Mouse (Mus musculus) neural tube, embryonic 15.5 days (tissue): Measurements from ENCODE around the gene Cacna2d3. TPM values are rescaled to one million over a fixed set of nuclear protein-coding genes. Genes with fewer than 3 reads are reported as not detected.

Experiments used
- ATAC-seq: fragments of 200-750 bp; cut with Nextera tagmentation; 2 replicates; pipeline ENCODE4 v1.8.0; 2017; ENCODE audit warnings: mild to moderate bottlenecking, moderate TSS enrichment, moderate library complexity; ENCODE audit not compliant: low FRiP score
- H3K27ac ChIP-seq: fragments of 300-500 bp; sonication (generic); replicated peaks from 2 replicates; pipeline ENCODE4 v1.5.1; 2015; ENCODE audit warnings: mild to moderate bottlenecking, inconsistent platforms
- H3K27me3 ChIP-seq: fragments of 300-500 bp; sonication (generic); replicated peaks from 2 replicates; pipeline ENCODE4 v1.6.1; 2015; ENCODE audit warnings: inconsistent platforms
- H3K36me3 ChIP-seq: fragments of 300-500 bp; sonication (generic); 2 replicates; pipeline ENCODE4 v1.6.1; 2015; ENCODE audit warnings: inconsistent platforms
- H3K4me1 ChIP-seq: fragments of 300-500 bp; sonication (generic); 2 replicates; pipeline ENCODE4 v1.6.1; 2015; ENCODE audit warnings: inconsistent platforms
- H3K4me2 ChIP-seq: fragments of 300-500 bp; sonication (generic); 2 replicates; pipeline ENCODE4 v1.6.1; 2015; ENCODE audit warnings: inconsistent platforms, mild to moderate bottlenecking, moderate library complexity
- H3K4me3 ChIP-seq: fragments of 300-500 bp; sonication (generic); replicated peaks from 2 replicates; pipeline ENCODE4 v1.5.1; 2015; ENCODE audit warnings: mild to moderate bottlenecking, inconsistent platforms
- H3K9ac ChIP-seq: fragments of 300-500 bp; sonication (generic); replicated peaks from 2 replicates; pipeline ENCODE4 v1.6.1; 2015; ENCODE audit warnings: mild to moderate bottlenecking, inconsistent platforms
- H3K9me3 ChIP-seq: fragments of 300-500 bp; sonication (generic); replicated peaks from 2 replicates; pipeline ENCODE4 v1.6.1; 2016; ENCODE audit warnings: inconsistent platforms
- WGBS: fragments of 180-500 bp; shearing (Covaris S2); methylation state at CpG from one replicate; pipeline ENCODE4 v1.1.7; 2015; ENCODE audit warnings: mixed read lengths; 5-methylcytosine and 5-hydroxymethylcytosine counted together
- polyA plus RNA-seq: library from polyadenylated mRNA; unstranded; fragments of >200 nt; fragmentation: Nextera tagmentation; extraction: Ambion mirVana; gene quantifications from 2 replicates; pipeline ENCODE4 v1.2.1, GENCODE M21; 2015

Gene Cacna2d3
- polyA plus RNA-seq, 1 experiment from 2014 or later = 57.1 TPM

- 0 out of 2 replicates have a peak, but pooled peaks cover 5% of the 10 kb centered on the region for H3K4me1 ChIP-seq
- H3K36me3 ChIP-seq = no peaks in the 10 kb centered on the region
- 56% methylated on average over 7 of the region's 7 CpGs for WGBS
- H3K27ac ChIP-seq = no peak overlapping the region
- H3K27me3 ChIP-seq = no peaks in the 10 kb centered on the region
- H3K9me3 ChIP-seq = no peaks in the 10 kb centered on the region
- H3K4me2 ChIP-seq = no peak overlapping the region
- H3K9ac ChIP-seq = no peak overlapping the region
- H3K4me3 ChIP-seq = no peak overlapping the region
- ATAC-seq = no peak
These were observed 703.2 kb downstream of the Cacna2d3 start for GRCm38 (mm10) chr14:29018316-29019000.

- no peaks in the 10 kb centered on the region for H3K9me3 ChIP-seq
- H3K36me3 ChIP-seq = no peaks in the 10 kb centered on the region
- no peak within 1 kb of the TSS for H3K27ac ChIP-seq
- 25% methylated on average over 5 of the region's 5 CpGs for WGBS
- 0 out of 2 replicates have a peak, but pooled peaks cover 5% of the 10 kb centered on the region for H3K4me1 ChIP-seq
- H3K4me2 ChIP-seq = no peak within 1 kb of the TSS
- no peak within 1 kb of the TSS for H3K9ac ChIP-seq
- no peak for ATAC-seq
- no peaks in the 10 kb centered on the region for H3K27me3 ChIP-seq
- H3K4me3 ChIP-seq = no peak within 1 kb of the TSS
These were observed 703.8 kb downstream of the Cacna2d3 start, which contains the start of gene Lrtm1 for GRCm38 (mm10) chr14:29017883-29018282. Gene Lrtm1, plus strand, starts transcription at chr14:29018208.

- no peak overlapping the region for H3K4me2 ChIP-seq
- H3K36me3 ChIP-seq = no peaks in the 10 kb centered on the region
- no peak overlapping the region for H3K9ac ChIP-seq
- 28% methylated on average over 5 of the region's 5 CpGs for whole genome bisulfite sequencing
- H3K9me3 ChIP-seq = no peaks in the 10 kb centered on the region
- no peaks in the 10 kb centered on the region for H3K27me3 ChIP-seq
- H3K27ac ChIP-seq = no peak overlapping the region
- 0 out of 2 replicates have a peak, but pooled peaks cover 5% of the 10 kb centered on the region for H3K4me1 ChIP-seq
- ATAC-seq = peak; percentile 45; the same call in 1 of the 2 replicates
- H3K4me3 ChIP-seq = no peak overlapping the region
These were observed 705.8 kb downstream of the Cacna2d3 start for GRCm38 (mm10) chr14:29015896-29016295.

GRCm38 (mm10) chr14:29014680-29015079 is 707.0 kb downstream of the Cacna2d3 start:
- WGBS = 79% methylated on average over 2 of the region's 2 CpGs
- H3K27me3 ChIP-seq = no peaks in the 10 kb centered on the region

GRCm38 (mm10) chr14:29013161-29013560 is 708.5 kb downstream of the Cacna2d3 start:
- 0 out of 2 replicates have a peak, but pooled peaks cover 5% of the 10 kb centered on the region for H3K4me1 ChIP-seq
- no peak for ATAC-seq
- no peaks in the 10 kb centered on the region for H3K27me3 ChIP-seq
- 85% methylated on average over 3 of the region's 3 CpGs for WGBS
- no peak overlapping the region for H3K9ac ChIP-seq
- no peaks in the 10 kb centered on the region for H3K36me3 ChIP-seq
- no peak overlapping the region for H3K4me2 ChIP-seq
- H3K9me3 ChIP-seq = no peaks in the 10 kb centered on the region
- H3K4me3 ChIP-seq = no peak overlapping the region
- no peak overlapping the region for H3K27ac ChIP-seq

More at GRCm38 (mm10) chr14:29014680-29015079, 707.0 kb downstream of the Cacna2d3 start:
- Histone ChIP-seq H3K9me3 (no peaks in the 10 kb centered on the region), H3K4me3 (no peak overlapping the region), H3K4me1 (0 out of 2 replicates have a peak, but pooled peaks cover 5% of the 10 kb centered on the region), H3K36me3 (no peaks in the 10 kb centered on the region), H3K4me2 (no peak overlapping the region), H3K27ac (no peak overlapping the region), H3K9ac (no peak overlapping the region)
- no peak for ATAC-seq

- WGBS = 93% methylated on average over 4 of the region's 4 CpGs
- no peak overlapping the region for H3K4me2 ChIP-seq
- H3K9ac ChIP-seq = no peak overlapping the region
- no peak overlapping the region for H3K4me3 ChIP-seq
- H3K27ac ChIP-seq = no peak overlapping the region
- H3K4me1 ChIP-seq = no peaks in the 10 kb centered on the region
- H3K27me3 ChIP-seq = no peaks in the 10 kb centered on the region
- H3K9me3 ChIP-seq = no peaks in the 10 kb centered on the region
- H3K36me3 ChIP-seq = no peaks in the 10 kb centered on the region
- ATAC-seq = no peak
These were observed 712.0 kb downstream of the Cacna2d3 start for GRCm38 (mm10) chr14:29009644-29010043.

GRCm38 (mm10) chr14:29005228-29005840 is 716.3 kb downstream of the Cacna2d3 start:
- H3K36me3 ChIP-seq = no peaks in the 10 kb centered on the region
- no peaks in the 10 kb centered on the region for H3K9me3 ChIP-seq
- no peaks in the 10 kb centered on the region for H3K27me3 ChIP-seq
- no peaks in the 10 kb centered on the region for H3K4me1 ChIP-seq
- no peak for ATAC-seq
- 82% methylated on average over 5 of the region's 5 CpGs for WGBS
- H3K4me2 ChIP-seq = no peak overlapping the region
- no peak overlapping the region for H3K9ac ChIP-seq
- no peak overlapping the region for H3K4me3 ChIP-seq
- H3K27ac ChIP-seq = no peak overlapping the region

GRCm38 (mm10) chr14:28996569-28996968 is 725.1 kb downstream of the Cacna2d3 start:
- no peak overlapping the region for H3K27ac ChIP-seq
- WGBS = 97% methylated on average over 3 of the region's 3 CpGs
- H3K4me1 ChIP-seq = no peaks in the 10 kb centered on the region
- ATAC-seq = no peak
- H3K4me2 ChIP-seq = no peak overlapping the region
- no peak overlapping the region for H3K4me3 ChIP-seq
- no peaks in the 10 kb centered on the region for H3K27me3 ChIP-seq
- no peaks in the 10 kb centered on the region for H3K9me3 ChIP-seq
- H3K36me3 ChIP-seq = no peaks in the 10 kb centered on the region
- H3K9ac ChIP-seq = no peak overlapping the region

- 73% methylated on average over 7 of the region's 7 CpGs for WGBS
- H3K4me3 ChIP-seq = no peak overlapping the region
- ATAC-seq = no peak
These were observed 733.3 kb downstream of the Cacna2d3 start for GRCm38 (mm10) chr14:28988211-28988900.

GRCm38 (mm10) chr14:28984276-28984675 is 737.4 kb downstream of the Cacna2d3 start:
- 84% methylated on average over 2 of the region's 2 CpGs for WGBS
- Histone ChIP-seq H3K9me3 (no peaks in the 10 kb centered on the region), H3K27ac (no peak overlapping the region), H3K4me3 (no peak overlapping the region), H3K4me1 (no peaks in the 10 kb centered on the region), H3K36me3 (no peaks in the 10 kb centered on the region), H3K4me2 (no peak overlapping the region), H3K9ac (no peak overlapping the region), H3K27me3 (no peaks in the 10 kb centered on the region)
- ATAC-seq = no peak

More at GRCm38 (mm10) chr14:28988211-28988900, 733.3 kb downstream of the Cacna2d3 start:
- Histone ChIP-seq H3K27ac (no peak overlapping the region), H3K36me3 (no peaks in the 10 kb centered on the region), H3K27me3 (no peaks in the 10 kb centered on the region), H3K4me1 (no peaks in the 10 kb centered on the region), H3K9me3 (no peaks in the 10 kb centered on the region), H3K4me2 (no peak overlapping the region), H3K9ac (no peak overlapping the region)

- no peaks in the 10 kb centered on the region for H3K4me1 ChIP-seq
- H3K4me3 ChIP-seq = no peak overlapping the region
- H3K27ac ChIP-seq = no peak overlapping the region
- 47% methylated on average over 3 of the region's 3 CpGs for WGBS
- H3K4me2 ChIP-seq = no peak overlapping the region
- H3K9me3 ChIP-seq = no peaks in the 10 kb centered on the region
- no peak for ATAC-seq
- H3K9ac ChIP-seq = no peak overlapping the region
- H3K36me3 ChIP-seq = no peaks in the 10 kb centered on the region
- no peaks in the 10 kb centered on the region for H3K27me3 ChIP-seq
These were observed 741.2 kb downstream of the Cacna2d3 start for GRCm38 (mm10) chr14:28980482-28980881.
